Mouse (Mus musculus) cerebellum, postnatal 36 days (tissue): ENCODE results near the gene Epn3.
A peak's percentile ranks its signal among the peaks of the same experiment; 100 is the strongest.

Source experiments
- DNase-seq, 2 experiments: peaks; one replicate each; pipeline ENCODE4 v3.0.0; 2021 to 2022; ENCODE audit warnings: mixed read lengths in 2 of 2

Epn3 gene

DNA sequence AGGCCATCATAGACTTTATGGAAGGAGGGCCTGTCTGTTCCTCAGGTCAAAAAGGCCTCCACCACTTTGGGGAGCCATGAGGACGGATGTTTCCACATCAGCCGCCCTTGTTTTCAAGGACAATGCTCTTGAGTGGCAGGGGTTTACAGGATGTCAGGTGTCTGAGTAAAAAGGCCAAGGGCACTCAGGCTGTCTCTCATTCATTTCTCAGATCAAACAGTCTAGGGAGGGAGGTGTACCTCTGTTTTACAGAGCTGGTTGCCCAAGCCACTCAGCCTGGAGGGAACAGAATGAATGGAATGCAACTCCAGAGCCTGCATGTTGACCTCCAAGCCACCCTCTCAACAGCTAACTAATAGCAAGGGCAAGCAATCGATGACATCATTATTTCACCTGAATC, 4.4 kb downstream of the Epn3 start:
- DNase-seq, result no peak

DNA sequence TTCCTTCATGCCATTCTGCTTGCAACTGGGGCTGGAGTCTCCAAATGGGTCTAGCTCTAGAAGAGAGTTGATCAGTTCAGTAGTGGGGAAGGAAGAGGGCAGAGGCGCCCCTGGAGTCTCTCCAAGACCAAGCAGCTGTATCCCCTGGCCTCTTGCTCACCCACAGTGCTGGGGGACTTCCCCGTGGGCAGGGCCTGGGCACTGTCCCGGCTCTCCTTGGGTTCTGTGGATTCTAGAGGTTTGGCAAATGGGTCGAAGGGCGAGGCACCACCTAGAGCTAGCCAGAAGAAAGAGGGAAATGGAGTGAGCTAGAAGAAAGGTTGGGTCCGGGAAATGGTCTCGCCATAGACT, 8.1 kb downstream of the Epn3 start:
- no peak for DNase-seq

DNA sequence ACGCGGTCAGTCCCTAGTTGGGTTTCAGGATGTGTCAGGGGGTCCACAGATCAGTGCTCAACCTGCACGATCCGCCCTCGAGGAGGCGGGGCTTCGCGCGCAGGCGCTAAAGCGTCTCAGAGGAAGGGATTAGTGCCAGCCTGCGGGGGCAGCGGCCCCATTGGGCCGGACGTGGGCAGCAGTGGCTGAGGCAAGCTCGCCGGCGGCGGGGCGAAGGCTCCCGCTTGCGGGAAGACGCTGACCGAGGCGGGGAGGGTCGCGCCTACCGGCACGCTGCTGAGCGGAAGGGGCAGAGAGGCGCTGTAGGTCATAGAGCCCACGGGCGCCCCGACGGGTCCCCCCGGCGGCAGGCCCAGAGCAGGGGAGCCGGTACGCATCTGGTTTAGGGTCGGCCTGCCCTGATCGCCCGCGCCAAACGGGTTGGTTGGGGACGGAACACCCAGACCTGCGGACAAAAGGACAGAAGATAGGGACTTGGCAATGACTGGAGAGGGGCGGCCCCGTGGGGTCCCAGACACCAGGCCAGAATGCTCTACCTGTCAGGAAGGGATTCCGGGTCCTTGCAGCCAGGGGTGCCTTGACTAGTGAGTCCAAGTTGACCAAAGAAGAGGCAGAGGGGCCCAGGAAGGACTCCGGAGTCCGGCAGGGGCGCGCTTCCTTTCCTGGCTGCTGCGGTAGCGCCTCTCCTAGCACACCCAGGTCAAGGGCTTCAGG, 8.6 kb downstream of the Epn3 start:
- no peak for DNase-seq

DNA sequence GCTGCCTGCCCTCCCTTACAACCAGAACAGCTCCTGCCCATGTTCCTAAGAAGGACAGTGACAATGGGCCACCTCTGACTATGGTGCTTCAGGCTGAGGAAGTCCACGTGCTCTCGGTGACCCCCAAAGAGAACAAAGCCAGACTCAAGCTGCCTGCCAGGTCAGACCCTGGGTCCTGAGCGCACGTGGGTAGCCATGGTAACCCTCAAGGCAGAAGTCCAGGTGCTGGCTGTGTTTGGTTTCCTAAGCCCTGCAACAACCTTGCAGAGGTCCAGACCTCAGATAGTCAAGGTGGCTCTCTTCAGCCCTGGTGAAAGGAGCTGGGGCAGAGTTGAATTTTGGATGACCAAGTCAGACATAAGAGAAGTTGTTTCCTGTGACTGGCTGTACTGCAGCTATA, 10.0 kb downstream of the Epn3 start:
- DNase-seq, result no peak

DNA sequence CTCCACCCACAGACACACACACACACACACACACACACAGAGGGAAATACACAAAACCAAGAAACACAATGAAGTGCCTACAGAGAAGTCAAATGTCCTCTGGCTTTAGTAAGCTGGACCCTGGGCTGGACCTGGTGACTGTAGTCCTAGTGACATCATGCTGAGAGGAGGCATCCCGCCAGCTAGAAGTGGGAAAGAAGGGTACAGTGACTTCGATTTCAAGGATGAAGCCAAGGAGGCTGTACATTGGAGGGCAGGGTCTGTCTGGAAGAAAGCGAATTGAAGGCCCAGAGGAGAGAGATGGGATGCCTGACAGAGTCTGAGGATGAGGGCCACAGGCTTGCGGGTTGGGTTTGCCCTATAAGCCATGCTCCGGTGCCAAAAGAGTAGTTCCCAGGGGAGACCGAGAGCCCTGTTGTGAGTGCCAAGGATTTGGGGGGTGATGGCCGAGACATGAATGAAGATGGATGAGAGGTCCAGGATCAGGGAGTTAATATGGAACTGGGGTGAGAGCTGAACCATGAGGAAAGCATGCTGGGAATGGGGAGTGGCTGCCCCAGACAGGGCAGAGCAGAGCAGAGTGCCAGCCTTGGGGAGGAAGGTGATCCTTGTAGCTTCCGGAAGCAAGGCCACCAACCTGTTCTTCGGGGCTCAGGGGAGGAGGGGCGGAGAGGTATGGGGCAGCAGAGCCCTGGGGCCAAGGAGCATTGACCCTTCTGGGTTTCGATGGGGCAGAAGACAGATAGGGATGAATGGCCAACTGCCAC, 10.8 kb downstream of the Epn3 start:
- DNase-seq, result no peak

DNA sequence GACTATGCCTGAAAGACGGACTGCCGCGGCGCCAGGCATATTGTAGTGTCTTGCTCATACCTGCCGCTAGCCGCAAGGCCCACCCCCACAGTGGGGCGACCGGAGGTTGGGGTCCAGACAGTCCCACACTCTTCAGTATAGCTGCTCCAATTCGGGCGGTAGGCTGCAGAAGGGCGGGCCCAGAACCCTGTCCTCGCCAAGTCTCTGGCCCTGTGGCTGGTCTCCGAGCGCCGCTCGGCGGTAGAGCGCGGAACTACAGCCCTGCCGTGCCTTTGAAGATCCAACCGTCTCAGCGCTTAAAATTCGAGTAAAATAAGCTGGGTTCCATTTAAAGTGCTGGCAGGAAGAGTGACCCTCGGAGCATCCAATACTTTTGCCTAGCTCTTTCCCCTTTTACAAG, 13.8 kb downstream of the Epn3 start, which contains the start of gene Spata20:
Gene Spata20 (minus strand): TSS at position 179 of the 400 bp plus-strand sequence.
- DNase-seq, result peak; percentile 93 to 98

DNA sequence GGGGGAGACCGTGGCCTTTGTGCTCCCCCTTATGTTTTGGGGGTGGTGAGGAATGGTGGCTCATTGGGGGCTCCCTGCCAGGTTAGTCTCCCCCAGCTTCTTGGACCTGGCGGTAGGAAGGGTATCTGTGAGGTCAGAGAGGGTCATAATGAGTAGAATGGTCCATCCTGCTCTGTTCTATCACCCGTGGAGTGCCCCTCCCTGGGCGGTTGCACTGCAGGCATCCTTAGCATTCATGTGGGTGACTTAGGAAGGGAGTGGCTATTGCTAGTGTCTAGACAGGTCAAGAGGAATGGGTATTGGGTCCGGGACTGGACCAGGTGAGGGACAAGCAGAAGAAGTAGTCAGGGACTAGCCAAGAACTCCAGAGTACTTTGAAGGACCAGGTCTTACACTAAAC, 14.6 kb downstream of the Epn3 start:
- no peak for DNase-seq

DNA sequence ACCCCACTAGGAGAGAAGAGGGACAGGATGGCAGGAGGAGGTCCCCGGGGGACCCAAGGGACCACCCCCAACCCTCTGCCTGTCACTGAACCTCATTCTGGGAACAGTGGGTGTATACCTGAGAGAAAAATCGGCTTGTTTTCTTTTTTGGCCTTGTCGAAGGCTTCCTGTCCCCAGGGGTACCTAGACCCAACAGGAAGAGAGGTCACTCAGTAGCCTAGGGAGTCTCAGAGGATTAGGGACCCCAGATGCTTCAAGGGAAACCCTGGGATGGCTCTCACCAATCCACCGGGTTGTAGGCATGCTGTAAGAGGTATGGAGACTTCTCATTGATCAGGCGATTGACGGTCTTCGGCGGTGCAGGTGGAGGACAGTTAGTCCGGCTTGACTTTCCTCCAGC, 15.1 kb downstream of the Epn3 start:
- DNase-seq, result no peak

DNA sequence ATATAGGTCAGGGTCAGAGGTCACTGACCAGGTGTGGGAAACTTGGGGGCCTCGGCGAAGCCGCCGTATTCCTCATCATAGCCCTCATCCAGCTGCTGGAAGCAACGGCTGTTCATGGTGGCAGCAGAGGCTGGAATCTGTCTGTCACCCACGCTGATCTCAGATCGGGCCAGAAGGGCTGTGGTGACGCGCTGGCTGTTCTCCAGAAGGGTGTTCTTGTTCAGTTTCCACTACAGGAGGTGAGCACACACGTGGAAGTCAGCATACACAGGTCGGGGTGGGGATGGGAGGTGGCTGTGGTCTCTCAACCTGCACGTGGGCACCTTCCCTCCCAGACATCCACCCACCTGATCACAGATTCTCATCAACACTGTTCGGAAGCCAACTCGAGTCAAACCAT, 15.9 kb downstream of the Epn3 start:
- DNase-seq, result no peak

DNA sequence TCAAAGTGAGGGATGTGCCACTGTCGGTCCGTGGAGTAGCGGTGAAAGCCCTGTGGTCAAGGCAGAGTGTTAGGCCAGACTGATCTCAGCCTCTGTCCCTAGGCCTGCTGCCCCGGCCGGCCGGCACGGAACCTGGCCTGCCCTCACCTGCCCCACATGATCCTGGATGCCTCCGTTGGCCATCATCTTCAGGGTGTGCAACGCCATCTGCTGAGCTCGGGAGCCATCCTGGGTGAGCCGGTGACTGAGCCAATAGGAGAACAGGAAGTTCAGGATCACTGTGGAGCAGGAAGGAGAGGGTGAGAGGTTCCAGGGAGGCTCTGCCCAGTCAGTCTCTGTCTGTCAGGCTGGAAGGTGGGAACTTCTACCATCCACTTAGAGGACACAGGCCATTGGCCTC, 16.3 kb downstream of the Epn3 start:
- peak; percentile 79 to 82 for DNase-seq

DNA sequence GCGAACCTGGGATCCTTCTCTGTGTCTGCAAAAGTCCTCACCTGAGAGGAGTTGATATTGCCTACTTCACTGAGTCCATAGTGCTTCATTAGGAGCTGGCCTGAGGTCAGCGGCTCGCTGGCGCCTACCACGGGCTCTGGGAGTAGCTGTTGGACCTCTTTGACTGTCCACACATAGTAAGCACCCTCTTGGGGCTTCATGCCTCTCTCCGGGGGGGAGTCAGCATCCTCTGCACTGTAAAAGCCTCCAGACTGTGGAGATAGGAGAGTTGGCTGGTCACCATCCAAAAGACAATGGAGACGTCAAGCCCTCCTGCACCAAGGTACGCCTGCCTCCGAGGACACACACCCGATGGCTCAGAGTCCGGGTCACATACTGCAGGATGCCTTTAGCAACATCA, 17.0 kb downstream of the Epn3 start:
- no peak for DNase-seq

DNA sequence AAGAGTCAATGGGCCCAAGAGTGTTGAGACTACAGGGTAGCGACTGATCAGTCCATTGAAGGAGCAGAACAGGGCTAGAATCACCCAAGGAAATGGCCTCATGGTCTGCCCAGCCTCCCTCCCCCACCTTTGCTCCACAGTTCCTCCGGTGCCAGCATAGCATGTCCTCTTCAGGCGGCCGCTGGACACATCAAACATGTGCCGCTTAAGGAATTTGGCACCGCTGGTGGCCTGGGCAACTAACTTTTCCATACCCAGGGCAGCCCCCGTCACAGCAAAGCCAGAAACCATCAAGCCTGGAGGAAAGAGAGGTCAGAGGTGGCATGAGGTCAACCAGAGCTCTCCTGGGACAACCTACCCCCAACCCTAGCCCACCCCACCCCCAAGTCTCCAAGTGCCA, 17.8 kb downstream of the Epn3 start:
- DNase-seq, result no peak

DNA sequence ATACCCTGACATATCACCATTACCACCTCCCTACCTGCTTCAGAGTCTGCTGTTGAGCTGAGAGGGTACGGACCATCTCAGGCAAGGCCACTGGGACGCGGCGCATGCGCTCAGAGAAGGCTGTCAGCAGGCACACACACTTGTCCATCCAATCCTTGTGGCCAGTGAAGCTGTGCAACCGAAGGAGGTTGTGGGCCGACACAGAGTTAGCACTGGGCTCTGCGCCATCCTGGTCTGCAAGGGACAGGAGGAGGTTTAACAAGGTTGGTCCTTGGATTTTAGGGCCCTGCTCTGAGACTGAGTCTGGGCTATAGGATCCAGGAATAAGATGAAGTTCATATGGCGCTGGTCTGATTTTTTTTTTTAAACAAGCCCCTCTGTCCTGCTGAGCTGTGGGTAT, 19.4 kb downstream of the Epn3 start:
- DNase-seq, result no peak

DNA sequence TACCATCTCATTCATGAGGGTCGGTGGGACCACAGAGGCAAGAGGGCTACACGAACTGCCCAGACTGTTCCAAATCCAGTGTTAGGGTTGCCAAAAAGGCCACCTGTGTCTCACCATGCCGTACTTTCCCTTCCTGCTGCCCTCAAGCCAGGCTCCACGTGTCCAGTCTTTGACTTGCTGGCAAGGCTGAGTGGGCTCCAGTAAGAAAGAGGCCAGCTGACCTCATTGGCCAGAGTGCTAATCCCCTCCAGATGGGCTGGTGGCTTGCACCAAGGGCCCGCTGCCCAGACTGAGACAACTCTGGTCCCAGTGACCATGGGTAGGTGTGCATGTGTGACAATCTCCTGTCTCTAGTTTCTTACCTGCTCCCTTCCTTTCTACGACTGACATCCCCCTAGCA, 22.1 kb downstream of the Epn3 start:
- DNase-seq, result peak; percentile 69 to 78

DNA sequence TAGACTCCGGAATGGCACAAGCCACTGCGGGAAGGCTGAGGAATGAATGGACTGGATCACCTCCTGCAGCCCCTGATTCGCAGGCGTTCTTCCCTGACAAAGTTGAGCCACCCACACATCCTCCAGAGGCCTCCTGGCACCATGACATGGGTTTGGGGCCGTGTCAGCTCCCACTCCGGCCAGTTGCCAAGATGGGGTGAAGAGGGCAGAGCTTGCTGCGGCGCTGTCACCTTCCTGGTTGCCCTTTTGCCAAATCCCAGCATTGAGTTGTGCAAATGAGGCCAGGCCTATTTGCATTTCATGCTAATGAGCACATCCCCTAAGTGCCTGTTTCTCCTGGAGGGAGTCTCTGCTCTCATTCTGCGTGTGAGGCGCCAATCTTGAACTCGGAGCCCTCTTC, 24.1 kb downstream of the Epn3 start:
- DNase-seq, result no peak

DNA sequence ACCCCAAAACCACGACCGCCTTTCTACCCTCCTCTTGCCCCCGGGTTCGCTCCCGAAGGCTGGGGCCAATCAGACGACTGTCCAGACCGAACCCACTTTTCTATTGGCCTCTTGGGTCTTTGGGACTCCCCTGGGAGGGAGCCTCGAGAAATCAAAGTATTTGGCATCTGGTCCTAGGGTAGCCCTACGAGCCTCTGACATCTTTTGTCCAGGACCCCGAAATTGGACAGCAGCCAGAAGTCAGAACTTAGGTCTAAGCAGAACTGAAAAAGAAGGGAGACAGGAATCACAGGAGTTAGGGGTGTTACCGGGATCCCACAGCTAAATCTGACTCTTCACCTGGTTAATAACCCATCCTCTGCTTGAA, 25.2 kb downstream of the Epn3 start:
- no peak for DNase-seq

DNA sequence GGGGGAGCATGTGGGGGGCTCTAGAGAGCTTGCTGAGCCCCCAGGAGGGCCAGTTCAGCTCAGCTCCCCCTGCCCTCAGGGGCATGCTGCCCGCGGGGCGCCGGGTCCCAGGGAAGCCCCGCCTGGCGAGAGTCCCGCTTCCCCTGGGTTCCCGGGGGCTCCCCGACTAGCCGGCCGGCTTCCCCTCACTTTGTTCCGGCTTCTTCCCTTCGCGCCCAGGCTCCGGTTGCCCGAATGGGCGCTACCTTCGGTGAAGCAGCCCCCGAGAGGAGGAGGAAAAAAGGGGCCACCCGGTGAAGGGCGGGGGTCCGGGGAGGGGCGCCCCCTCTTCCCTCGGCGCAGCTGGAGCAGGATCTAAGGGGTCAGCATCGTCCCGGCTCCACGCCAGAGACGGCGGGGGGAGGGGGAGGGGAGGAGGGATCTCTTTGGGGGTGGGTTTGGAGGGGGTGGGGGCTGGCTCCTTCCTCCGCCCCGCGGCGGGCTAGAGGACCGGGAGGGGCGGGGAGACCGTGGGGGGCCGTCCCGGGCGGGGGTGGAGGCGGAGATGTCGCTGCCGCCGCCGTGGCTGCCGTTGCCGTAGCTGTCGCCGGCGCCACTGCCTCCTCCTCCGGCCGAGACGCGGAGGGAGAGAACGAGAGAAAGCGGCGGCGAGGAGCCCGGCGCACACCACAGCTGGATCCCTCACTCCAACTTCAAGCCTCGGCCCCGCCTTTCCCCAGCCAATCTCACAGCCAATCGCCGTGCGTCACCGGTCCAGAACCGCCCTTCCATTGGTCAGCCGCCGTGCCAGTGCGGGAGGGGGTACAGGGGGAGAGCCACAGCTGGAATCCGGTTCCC, 25.8 kb downstream of the Epn3 start, which contains the start of gene Cacna1g:
Gene Cacna1g (minus strand): TSS at position 492 of the 837 bp plus-strand sequence.
- DNase-seq, result peak; percentile 79 to 84

DNA sequence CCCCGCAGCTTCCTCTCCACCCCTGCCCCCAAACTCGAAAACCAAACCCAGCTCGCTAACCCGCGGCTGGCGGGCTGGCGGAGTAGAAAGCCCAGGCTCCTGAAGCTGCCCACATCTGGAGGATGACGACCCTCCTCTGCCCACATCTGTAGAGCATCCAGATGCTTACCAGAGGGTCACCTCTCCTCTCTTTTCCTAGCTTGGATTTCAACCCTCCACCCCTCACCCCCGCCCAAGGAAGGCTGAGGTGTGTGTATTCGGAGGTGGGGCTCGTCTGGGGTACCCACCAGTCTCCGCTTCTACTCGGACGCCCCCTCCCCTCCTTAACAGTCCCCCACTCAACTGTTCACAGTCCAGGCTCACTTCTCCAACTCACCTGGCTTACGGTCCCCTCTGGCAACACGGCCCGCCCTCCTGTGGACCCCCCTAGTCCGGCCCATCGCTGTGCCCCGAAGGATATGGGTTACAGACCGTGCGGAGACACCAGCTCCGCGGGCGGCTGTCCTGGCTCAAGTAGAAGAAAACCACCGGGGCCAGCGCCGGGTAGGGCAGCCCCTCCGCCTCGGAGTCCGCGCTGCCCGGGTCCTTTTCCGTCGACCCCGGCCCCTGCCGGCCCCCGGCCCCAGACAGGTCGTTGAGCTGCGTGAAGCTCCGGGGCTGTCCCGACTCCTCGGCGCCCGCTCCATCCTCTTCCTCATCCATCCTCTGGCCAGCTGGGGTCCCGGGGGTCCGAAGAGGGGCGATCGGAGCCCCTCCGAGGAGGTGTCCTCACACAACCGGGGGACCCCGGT, 26.7 kb downstream of the Epn3 start:
- DNase-seq, result no peak

DNA sequence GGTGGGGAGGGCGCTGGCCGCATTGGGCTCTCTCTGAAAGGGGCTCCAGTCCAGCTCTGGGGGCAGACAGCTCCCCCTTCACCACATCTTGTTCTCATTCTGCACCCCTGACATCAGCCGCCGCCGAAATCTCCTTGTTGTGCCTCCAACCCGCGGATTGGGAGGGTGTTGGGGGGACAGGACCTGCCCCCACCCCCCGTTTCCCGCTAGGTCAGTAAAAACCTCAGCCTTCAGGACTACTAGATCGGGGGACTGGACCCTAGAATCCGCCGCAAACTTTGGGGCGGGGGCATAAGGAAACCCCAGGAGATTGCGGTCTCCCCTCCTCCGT, 27.2 kb downstream of the Epn3 start:
- DNase-seq, result no peak

DNA sequence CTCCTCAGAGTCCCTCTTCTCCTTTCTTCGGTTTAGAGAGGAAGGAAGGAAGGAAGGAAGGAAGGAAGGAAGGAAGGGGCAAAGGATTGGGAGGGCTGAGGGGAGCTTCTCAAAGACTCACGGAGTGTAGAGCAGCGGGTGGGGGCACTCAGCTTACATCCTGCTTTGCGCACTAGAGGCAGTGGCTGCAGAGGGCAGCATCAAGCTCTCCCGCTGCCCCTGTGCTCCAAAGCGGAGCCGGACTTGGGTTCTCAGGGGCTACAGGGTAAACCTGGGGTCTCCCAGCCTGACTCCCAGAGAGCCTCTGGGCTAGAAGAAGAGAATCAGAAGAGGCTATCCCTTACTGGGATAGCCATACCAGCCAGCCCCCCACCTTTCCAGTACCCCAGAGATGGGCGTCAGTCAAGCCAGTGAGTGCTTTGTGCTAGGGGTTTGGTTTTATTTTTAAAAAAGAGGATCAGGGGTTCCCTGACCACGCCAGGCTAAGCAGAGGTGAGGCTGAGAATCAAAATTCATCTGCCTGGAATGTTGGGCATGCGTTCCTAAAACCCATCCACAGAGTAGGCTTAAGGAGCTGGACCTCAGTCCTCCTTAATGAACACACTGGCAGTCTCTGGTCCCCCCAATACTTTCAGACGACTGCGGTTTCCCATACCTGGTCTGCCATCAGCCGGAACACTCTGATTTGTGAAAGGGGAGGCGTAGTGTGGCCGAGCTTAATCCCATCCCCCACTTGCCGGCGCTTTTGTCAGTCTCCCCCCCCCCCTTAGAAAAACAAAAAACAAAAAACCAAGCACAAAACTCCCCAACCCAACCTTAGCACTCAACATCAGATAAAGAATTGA, 27.8 kb downstream of the Epn3 start:
- DNase-seq, result no peak

DNA sequence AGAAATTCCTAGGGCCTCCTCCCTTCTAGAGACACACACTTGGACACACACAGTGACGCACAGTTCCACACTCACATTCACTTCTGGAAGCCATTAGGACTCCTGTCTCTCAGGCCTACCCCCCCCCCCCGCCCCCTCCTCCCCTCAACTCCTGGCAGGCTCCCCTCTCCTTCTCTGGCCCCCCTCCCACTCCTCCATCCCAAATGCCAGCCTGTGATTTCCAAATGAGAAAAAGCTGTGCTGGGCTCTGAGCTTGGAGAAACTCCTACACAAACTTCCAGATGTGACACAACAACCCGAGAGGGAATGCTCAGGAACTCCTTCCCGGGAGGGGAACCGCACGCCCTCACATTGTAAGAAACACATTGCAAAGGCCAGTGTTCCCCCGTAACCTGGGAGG, 29.4 kb downstream of the Epn3 start:
- DNase-seq, result no peak
